Mouse (Mus musculus) MEL (cell line): ENCODE measurements at regions not wholly inside any gene's neighbourhood (a gene's known extent, or its start where the extent isn't known, plus 50 kb on each side); places are given as distances from the start of the nearest gene placed in this dataset.

Source experiments
- CHD2 ChIP-seq: IDR thresholded peaks from 2 replicates; pipeline ENCODE4 v1.6.1; 2011; ENCODE audit warnings: low read length, improper control_type of control experiment
- CTCF ChIP-seq, 3 experiments: IDR thresholded peaks in 2 of 3; conservative IDR thresholded peaks in 1 of 3; 2 replicates each; pipeline ENCODE4 v1.5.1; 2011 to 2012; ENCODE audit warnings: low read length in 3 of 3, low read depth in 2 of 3, mild to moderate bottlenecking in 2 of 3, improper control_type of control experiment in 1 of 3, inconsistent platforms in 1 of 3, mixed read lengths in 1 of 3, moderate library complexity in 1 of 3; ENCODE audit not compliant: control insufficient read depth in 1 of 3, insufficient read depth in 1 of 3, poor library complexity in 1 of 3, severe bottlenecking in 1 of 3
- E2F4 ChIP-seq: IDR thresholded peaks from 2 replicates; pipeline ENCODE4 v1.6.1; 2011; ENCODE audit warnings: low read depth, low read length, improper control_type of control experiment, borderline replicate concordance
- GATA1 ChIP-seq: IDR thresholded peaks from 2 replicates; pipeline ENCODE4 v1.6.1; 2011; ENCODE audit warnings: low read depth, low read length, improper control_type of control experiment
- MAFK ChIP-seq: IDR thresholded peaks from 2 replicates; pipeline ENCODE4 v1.6.1; 2011; ENCODE audit warnings: low read depth, mild to moderate bottlenecking, low read length, improper control_type of control experiment, borderline replicate concordance
- MAX ChIP-seq: IDR thresholded peaks from 2 replicates; pipeline ENCODE4 v1.6.1; 2011; ENCODE audit warnings: low read length, improper control_type of control experiment
- MYC ChIP-seq: IDR thresholded peaks from 2 replicates; pipeline ENCODE4 v1.6.1; 2011; ENCODE audit warnings: low read depth, mild to moderate bottlenecking, low read length, improper control_type of control experiment, moderate library complexity
- POLR2A ChIP-seq, 2 experiments: IDR thresholded peaks; 2 replicates each; pipeline ENCODE4 v1.6.1; 2011 to 2012; ENCODE audit warnings: low read length in 2 of 2, mild to moderate bottlenecking in 2 of 2, control low read depth in 1 of 2, improper control_type of control experiment in 1 of 2, low read depth in 1 of 2, moderate library complexity in 1 of 2; ENCODE audit not compliant: control insufficient read depth in 1 of 2, insufficient read depth in 1 of 2, poor library complexity in 1 of 2
- POLR2AphosphoS2 ChIP-seq: IDR thresholded peaks from 2 replicates; pipeline ENCODE4 v1.6.1; 2011; ENCODE audit warnings: low read length, improper control_type of control experiment
- POLR2AphosphoS5 ChIP-seq: IDR thresholded peaks from 2 replicates; pipeline ENCODE4 v1.6.1; 2012; ENCODE audit warnings: low read depth, borderline replicate concordance, mild to moderate bottlenecking, inconsistent platforms, low read length, moderate library complexity, mixed read lengths
- SIN3A ChIP-seq: IDR thresholded peaks from 2 replicates; pipeline ENCODE4 v1.6.1; 2012; ENCODE audit warnings: low read length, improper control_type of control experiment, inconsistent platforms
- TCF12 ChIP-seq: IDR thresholded peaks from 2 replicates; pipeline ENCODE4 v1.6.1; 2014; ENCODE audit warnings: low read depth, mild to moderate bottlenecking, inconsistent platforms, low read length, improper control_type of control experiment, moderate library complexity
- ZNF384 ChIP-seq: IDR thresholded peaks from 2 replicates; pipeline ENCODE4 v1.6.1; 2012; ENCODE audit warnings: low read depth, mild to moderate bottlenecking, inconsistent platforms, low read length, improper control_type of control experiment

DNA sequence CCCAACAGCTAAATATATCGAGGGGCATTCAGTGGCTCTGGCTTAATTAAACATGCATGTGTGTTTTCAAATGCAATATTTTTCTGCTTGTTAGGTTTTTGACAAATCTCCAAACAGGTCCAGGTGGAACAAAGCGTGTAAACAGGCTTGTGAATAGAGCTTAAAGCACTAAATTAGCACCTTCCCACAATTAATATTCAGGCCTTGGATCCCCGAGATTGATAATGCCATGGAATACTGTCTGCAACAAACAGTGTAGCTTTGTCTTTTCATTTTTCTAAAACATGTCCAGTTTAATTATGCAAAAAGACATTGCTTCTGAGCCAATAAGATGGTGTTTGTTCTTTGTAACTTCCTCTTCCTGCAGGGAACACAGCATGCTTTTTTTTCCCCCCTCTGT, 258.9 kb downstream of the Barhl2 start:
- TF ChIP-seq CTCF (IDR thresholded peaks at IDR 0.05 in 2 of 3, conservative IDR thresholded peaks at IDR 0.05 in 1 of 3; ENCODE audit: control insufficient read depth in 1 of 3, insufficient read depth in 1 of 3, low read depth in 2 of 3, low read length in 3 of 3, poor library complexity in 1 of 3, severe bottlenecking in 1 of 3) (no peak), E2F4 (no peak), TCF12 (no peak), POLR2A (IDR thresholded peaks at IDR 0.05; ENCODE audit: control insufficient read depth in 1 of 2, insufficient read depth in 1 of 2, low read depth in 1 of 2, low read length in 2 of 2, poor library complexity in 1 of 2) (no peak), MAX (no peak), MYC (no peak), ZNF384 (no peak), SIN3A (no peak), MAFK (no peak), POLR2AphosphoS2 (no peak), GATA1 (no peak), POLR2AphosphoS5 (no peak), CHD2 (no peak)
